Mouse (Mus musculus) 416B (cell line): ENCODE results near the gene Synrg.

Experiments used
- DNase-seq: peaks from one replicate; pipeline ENCODE4 v3.0.0; 2011; ENCODE audit warnings: low read depth

Gene Synrg

GRCm38 (mm10) chr11:84042808-84043762 is 78.9 kb downstream of the Synrg start:
- DNase-seq = peak; percentile 11

- DNase-seq = no peak
These were observed 80.8 kb downstream of the Synrg start for GRCm38 (mm10) chr11:84044988-84045387.

- no peak for DNase-seq
These were observed 83.0 kb downstream of the Synrg start for GRCm38 (mm10) chr11:84047270-84047669.

GRCm38 (mm10) chr11:84048411-84048810 is 84.2 kb downstream of the Synrg start:
- no peak for DNase-seq

GRCm38 (mm10) chr11:84053055-84053454 is 88.8 kb downstream of the Synrg start:
- DNase-seq = no peak

GRCm38 (mm10) chr11:84053524-84054163 is 89.4 kb downstream of the Synrg start:
- no peak for DNase-seq

- no peak for DNase-seq
These were observed 93.2 kb downstream of the Synrg start for GRCm38 (mm10) chr11:84057418-84057817.

- DNase-seq = no peak
These were observed 95.6 kb downstream of the Synrg start for GRCm38 (mm10) chr11:84059784-84060183.

- no peak for DNase-seq
These were observed 96.4 kb downstream of the Synrg start for GRCm38 (mm10) chr11:84060635-84061034.

- no peak for DNase-seq
These were observed 97.7 kb downstream of the Synrg start for GRCm38 (mm10) chr11:84061881-84062280.

GRCm38 (mm10) chr11:84062805-84063204 is 98.6 kb downstream of the Synrg start:
- DNase-seq = peak; percentile 78

- DNase-seq = no peak
These were observed 99.5 kb downstream of the Synrg start for GRCm38 (mm10) chr11:84063631-84064209.

- DNase-seq = peak; percentile 14
These were observed 101.8 kb downstream of the Synrg start for GRCm38 (mm10) chr11:84066071-84066481.

- peak; percentile 17 for DNase-seq
These were observed 102.9 kb downstream of the Synrg start for GRCm38 (mm10) chr11:84066927-84067645.

GRCm38 (mm10) chr11:84067720-84068190 is 103.5 kb downstream of the Synrg start:
- no peak for DNase-seq

GRCm38 (mm10) chr11:84068191-84069033 is 104.2 kb downstream of the Synrg start:
- no peak for DNase-seq

GRCm38 (mm10) chr11:84069034-84069370 is 104.8 kb downstream of the Synrg start, which contains the start of gene Dusp14:
TSS of gene Dusp14 (minus strand) at chr11:84069261.
- no peak for DNase-seq

GRCm38 (mm10) chr11:84072904-84073651 is 108.8 kb downstream of the Synrg start:
- peak; percentile 34 for DNase-seq

GRCm38 (mm10) chr11:84073816-84074764 is 109.9 kb downstream of the Synrg start:
- DNase-seq = no peak
